Mouse (Mus musculus) adrenal gland, adult 8-10 months (tissue): ENCODE measurements around the gene Filip1. TPM values are rescaled to one million over a fixed set of nuclear protein-coding genes. Genes with fewer than 3 reads are reported as not detected.
A peak's percentile ranks its signal among the peaks of the same experiment; 100 is the strongest.

Source experiments
- DNase-seq: peaks from one replicate; pipeline ENCODE4 v3.0.0; 2022
- total RNA-seq, 4 experiments: library from RNA; stranded (reverse); gene quantifications; 2 replicates each; pipeline ENCODE4 v1.2.4; 2022

Filip1 gene
- total RNA-seq, 4 experiments from 2014 or later: 42.4 to 85.0 (median 65.0) TPM

DNA sequence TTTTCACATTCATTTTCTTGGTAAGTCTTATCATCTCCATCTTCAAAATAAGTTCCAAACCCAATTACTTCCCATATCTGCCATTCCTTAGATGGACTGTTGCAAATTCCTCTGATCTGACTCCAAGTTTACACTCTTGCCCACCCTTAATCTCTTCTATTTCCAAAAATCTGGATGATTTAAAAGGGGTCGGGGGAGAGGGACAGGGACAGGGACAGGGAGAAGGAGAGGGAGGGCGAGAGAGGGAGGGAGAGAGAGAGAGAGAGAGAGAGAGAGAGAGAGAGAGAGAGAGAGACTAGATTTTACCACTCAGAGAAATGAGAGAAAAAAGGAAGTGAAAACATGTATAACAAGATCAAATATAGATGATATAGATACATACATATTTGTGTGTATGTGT lies 188.8 kb downstream of the Filip1 start:
- DNase-seq: no peak

DNA sequence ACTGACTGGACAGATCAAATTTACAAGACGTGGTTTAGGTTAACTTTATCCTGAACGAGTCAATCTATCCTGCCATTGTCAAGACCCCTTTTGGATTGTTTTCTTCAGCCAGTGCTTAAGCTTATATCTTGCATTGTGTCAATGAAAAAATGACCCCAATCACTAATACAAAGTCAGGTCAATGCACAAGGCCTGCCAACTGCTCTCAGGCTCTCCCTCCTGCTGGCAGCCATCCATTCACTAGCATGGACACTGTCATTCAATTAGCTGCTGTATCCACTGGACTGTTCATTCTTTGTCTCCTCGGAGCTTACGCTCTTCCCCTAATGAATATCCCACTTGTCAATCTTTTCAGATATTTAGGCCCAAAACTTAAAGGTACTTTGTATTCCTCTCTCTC lies 189.2 kb downstream of the Filip1 start:
- DNase-seq: no peak

DNA sequence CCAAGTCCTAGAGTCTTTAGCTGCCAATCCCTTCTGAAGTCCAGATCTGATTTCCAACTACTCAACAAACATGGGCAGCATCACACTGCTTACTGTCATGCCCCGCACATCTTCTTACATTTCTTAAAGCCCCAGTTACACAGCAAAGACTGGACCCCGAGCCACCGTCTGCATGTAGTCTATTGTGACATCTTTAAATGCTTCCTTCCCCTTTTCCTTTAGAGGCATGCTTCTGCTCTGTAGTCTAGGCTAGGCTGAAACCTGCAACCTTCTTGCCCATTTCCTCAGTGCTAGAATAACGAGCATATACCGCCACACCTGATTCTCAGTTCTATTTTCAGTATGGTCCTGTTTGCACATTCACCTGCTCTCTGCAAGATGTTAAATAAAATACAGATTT lies 196.2 kb downstream of the Filip1 start:
- DNase-seq: no peak

DNA sequence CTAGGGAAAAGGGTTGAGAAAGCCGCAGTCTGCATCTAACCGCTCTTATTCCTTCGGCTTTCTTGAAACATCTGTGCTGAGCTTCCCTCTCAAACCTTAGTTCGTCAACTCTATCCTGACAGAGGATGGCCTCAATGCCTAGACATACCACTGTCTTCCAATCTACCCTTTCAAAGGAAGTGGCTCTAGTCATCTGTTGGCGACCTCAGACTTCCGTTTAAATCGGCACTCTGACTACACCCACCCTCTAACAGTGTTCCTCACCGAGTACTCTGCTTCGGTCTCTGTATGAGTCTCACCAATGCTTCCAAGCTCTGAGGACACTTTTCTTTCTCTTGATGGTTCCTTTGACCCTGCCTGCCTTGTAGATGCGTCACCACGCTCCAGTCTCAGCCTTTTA lies 196.6 kb downstream of the Filip1 start:
- DNase-seq: no peak

DNA sequence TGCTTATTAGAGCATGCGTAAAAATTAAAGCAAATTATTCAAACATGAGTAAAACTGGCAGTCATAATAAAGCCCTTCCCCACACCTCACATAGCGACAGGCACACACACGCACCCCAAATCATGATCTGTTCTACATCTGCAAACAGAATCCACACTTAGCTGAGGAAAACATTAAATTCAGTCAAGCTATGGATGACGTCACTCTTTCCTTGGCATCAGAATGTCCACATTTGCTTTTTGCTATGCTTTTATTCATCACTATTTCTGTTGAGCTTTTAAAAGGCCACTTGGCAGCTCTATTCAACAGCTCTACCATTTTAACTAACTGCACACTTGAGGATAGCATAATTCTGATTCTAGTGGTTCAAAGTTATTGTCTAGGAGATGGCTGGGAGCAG lies 198.1 kb downstream of the Filip1 start:
- no peak for DNase-seq

DNA sequence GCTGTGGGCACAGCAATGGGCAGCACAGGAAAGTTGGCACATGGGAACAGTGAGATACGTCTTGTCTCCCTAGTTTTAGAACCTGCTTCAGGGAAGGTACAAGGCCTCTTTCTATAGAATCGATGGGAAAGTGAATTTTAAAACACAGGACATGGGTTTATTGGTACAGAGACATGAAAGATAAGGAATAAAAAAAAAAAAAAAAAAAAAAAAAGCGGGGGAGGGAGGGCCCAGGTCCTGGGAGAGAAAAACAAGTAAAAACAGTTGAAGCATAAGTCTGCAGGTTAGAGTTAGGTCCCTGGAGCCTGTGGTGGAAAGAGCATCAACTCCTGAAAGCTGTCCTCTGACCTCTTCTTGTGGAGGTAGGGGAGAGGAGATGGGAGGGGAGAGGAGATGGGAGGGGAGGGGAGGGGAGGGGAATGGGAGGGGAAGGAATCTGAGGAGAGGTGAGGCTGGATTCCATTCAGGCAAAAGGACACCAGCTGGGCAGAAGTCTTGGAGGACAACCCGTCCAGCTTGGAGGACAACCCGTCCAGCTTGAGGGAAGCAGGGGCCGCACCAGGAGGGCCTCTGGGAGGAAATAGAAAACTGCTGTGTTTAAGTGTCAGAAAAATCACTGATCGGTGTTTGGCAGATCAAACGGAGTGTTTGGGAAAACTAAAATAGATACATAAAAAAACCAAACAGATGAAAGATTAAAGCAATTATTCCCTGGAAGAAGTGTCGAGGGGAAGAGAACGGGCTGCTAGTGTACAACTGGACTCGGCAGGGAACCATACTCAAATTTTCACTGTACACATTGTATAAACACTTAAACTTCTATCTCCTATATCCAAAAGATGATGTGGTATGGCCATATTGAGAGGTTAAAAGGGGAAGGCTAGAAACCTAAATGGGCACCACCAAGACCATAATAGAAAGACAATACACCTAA lies 201.4 kb downstream of the Filip1 start:
- DNase-seq: no peak

DNA sequence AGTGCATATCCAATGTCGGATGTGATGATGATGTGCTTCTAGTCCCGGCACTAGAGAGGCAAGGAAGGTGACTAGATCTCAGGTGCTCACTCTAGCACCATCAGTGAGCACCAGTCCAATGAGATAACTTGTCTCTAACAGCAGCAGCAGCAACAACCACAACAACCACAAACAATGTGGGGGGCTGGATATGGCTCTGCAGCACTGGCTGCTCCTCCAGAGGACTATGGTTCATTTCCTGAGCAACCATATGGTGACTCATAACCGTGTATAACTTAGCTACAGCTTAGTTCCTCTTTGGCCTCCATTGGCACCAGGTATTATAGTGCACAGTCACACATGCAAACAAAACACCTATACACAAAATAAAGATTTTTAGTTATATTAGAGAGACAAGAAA lies 202.1 kb downstream of the Filip1 start:
- no peak for DNase-seq

DNA sequence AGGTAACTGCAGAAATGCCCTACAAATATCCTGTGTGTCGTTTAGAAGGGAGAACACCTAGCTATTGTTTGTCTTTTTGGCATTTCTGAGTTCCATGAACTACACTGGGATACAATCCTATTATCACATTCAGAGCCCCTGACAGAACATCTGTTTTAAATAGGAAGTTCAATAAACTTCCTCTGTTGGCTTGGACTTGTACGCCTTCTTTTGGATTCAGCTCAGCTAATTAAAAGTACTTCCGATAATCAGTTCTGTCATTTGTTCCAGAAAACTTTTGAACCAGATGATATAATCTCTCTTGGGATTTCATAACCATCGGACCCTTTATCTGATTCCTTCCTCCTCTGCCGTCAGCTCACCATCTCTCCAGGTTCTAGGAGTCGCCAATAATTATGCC lies 203.2 kb downstream of the Filip1 start:
- no peak for DNase-seq

DNA sequence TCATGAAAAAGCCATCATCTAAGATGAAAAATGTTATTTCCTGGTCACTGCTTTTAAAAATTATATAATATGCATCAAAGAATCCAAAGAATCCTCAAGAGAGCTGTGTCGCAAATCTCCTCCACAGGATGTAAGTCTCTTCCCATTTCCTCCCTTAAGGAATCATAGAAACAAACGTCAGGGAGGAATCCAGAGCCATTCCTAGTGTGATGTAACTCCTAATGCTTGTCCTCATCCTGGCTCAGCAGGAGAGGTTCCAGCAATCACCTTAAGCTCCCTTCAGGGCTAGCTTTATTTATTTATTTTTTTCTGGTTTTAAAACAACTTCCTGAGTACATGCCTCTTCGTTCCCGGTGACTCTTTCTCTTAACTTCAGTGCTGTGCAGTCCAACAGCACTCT lies 205.5 kb downstream of the Filip1 start:
- DNase-seq: no peak

DNA sequence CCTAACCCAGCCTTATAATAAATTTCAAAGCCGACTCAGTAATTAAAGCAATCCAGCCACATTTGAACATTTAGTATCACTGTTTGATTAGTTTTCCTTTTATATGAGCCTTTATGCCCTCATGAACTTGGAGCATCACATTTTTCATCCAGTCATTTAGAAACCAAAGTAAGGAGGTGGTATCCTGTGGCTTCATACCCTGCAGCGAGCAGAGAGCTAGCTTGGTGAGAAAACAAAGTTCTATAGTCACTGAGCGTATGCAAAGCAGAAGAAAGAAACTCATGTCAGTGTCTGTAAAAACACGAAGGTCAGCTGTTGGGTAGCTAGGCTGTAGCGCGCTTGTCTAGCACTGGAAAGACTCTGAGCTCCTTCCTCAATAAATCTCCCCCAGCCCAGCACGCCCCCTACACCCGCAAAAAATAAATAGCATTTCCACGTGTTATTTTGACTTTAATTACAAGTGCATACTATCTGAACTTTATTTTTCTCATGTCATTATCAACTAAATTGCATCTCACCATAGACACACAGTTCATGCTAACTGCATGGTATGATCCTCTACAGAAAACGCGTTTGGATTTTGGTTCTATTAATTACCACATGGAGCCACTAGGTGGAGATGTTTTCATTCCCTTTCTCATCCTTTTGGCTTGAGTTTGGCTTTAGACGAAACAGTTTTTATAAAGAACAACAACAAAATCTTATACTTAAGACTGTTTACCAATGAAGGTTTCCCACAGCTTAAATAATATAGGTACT lies 206.2 kb downstream of the Filip1 start:
- no peak for DNase-seq

DNA sequence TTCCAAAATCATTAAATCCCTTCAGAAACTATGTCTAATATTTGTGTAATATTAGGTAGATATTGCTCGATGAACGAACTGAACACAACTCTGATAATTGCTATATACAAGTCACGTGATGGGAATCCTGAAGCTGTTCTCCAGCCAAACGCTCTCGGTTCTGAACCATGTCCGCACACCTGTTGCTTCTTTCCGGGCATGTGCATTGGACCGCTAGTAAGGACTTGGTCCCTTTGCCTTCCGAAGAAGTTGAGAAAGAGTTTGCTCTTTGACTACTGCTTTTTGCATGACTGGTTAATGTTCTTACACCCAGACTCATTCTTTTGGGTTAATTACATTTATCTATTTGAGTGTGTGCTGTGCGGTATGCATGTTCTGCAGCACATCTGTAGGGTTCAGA lies 207.2 kb downstream of the Filip1 start:
- DNase-seq: no peak

DNA sequence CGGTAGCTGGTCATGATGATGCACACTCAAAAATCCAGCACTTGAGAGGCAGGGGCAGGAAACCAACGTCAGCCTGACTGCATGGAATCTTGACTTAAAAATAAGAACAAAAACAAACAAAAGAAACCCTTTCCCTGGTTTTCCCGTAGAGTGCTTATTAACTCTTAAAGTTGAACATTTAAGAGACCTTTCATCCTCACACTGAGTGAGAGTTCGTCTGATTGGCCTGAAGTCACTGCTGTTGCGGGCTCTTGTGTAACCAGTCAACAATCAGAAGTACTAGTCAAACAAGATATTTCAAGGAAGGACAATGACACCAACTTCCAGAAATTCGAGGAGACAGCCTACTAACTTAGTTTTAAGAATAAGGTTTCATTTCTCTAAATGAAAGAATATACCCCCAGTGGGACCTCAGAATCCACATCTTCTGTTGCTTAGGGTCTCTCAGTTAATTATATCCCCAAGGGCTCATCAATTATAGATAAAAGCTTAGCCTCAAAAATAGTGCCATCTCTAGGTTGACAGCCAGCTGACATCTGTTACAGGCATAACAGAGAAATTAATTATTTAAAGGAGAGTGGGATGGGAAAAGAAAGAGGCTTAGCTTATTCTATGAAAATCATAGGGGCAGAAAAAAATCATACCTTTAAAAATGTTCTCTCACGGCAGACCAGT lies 216.1 kb downstream of the Filip1 start:
- no peak for DNase-seq

DNA sequence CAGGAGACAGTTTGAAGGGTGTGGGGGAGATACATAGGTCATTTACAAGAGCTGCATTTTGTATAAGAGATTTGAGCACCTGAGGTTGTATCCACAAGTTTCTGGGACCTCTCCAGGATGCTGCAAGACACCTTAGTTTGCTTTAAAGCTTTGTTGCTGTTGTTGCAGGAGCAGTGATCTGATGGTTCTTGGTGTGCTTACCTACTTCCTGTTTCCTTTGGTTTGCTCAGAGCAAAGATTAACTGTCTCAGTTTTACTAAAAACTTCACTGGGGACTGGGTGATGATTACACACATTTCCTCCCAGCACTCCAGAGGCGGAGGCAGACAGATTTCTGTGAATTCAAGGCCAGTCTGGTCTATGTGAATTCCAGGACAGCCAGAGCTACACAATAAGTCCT lies 217.6 kb downstream of the Filip1 start:
- DNase-seq: no peak

DNA sequence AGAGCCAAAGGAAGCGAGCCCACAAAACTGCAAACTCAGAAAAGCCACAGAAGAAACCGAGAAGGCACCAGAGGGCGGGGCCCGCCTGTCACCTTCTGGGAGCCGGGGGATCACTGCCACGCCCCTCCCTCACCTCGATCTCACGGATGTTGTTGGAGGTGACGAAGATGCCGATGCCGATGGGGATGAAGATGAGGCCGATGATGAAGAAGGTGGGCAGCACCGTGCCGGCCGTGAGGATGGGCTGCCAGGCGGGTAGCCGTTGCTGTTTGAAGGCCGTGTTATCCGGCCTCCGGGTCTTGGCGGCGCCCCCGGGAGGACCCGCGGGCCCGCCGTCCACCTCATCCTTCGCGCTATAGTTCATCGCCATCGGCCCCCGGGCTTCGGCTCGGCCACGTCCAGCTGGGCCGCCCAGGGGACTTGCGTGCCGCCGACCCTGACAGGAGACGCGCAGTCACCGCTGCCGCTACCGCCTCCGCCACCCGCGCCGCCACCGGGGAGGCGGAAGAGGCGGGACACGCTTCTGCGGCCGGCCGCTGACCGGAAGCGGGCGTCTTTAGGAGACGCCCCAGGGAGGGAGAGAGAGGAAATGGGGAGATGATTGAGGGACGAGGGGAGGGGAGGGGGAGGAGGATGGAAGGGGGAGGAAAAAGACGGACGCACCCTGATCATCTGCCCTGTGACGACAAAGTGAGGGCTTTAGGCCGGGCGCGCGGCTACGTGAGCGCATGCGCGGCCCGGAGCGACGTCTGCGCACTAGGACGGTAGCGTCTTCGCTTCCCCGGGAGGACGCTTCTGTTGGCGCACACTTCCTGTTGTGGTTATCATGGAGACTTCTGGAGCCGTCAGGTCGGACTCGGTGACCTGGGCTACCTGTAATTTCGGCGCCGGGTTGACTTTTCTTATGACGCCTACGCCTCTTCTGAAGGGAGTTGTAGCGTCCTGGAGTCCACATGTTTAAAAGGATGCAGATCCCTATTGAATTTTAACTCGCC lies 219.5 kb downstream of the Filip1 start, which contains the start of gene Tmem30a:
Gene Tmem30a (minus strand): TSS at position 667 of the 995 bp plus-strand sequence.
- peak; percentile 95 for DNase-seq

DNA sequence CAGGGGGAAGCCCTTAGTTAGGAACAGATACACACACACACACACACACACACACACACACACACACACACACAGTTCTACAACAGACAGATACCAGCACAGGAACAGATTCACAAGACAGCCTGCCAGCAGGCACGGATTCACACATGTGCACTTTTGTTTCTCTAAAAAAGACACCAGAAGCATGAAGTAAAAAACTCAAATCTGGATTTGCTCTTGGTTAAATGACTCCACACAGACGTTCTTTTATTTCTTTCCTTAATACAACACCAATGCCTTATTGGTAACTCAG lies 226.9 kb downstream of the Filip1 start:
- DNase-seq: no peak

DNA sequence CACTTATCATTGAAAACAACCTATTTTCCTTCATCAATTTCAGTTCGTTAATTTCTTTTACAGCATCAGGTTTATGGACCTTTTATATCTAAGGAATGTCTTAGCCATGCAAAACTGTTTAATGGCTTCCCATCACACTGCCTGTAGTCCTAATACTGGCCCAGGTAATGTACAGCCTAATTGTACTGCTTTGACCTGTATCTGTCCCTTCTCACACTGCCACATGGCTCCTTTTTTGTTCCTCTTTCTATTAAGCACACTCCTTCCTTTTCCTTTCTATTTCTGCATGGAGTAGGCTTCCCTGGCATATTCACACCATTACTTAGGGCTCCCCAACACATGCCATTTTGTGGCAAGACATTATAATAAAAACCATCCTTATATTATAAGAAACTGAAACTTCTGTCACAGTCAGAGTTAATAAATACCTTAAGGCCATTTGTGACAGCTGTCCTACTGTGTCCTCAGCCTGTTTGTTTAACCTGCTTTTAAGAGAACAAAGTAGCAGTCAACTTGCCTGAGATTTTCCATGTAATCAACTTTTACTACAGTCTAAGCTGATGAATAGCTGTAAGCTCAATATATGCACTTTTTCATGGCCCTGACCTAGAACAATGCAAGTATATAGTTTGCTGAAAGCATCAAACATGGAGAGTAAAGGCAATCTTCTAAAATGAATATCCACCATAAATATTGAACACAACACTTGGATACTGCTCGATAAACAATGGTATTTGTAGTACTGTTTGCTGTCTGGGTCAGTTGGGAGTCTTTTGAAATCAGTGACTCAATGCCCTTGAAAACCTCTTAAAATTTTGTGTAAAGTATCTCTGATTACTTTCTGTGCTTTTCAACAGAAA lies 227.5 kb downstream of the Filip1 start:
- DNase-seq: no peak

DNA sequence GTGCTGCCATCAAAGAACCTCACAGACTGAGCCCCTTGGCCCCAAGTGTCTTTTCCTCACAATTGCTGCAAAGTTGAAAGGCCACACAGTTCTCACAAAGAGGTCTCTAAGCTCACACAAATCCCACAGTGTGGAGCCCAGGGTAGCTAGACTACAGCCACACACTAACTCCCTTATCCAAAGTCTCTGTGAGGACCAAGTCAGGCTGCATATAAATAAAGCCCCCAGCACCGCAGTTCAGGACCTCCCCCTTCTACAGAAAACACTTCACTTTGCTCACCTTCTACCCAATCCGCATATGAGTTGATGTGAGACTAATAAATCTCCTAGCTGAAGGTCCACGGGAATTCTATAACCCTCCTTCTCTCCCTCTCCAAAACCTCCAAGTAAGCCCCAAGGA lies 228.2 kb downstream of the Filip1 start:
- no peak for DNase-seq

DNA sequence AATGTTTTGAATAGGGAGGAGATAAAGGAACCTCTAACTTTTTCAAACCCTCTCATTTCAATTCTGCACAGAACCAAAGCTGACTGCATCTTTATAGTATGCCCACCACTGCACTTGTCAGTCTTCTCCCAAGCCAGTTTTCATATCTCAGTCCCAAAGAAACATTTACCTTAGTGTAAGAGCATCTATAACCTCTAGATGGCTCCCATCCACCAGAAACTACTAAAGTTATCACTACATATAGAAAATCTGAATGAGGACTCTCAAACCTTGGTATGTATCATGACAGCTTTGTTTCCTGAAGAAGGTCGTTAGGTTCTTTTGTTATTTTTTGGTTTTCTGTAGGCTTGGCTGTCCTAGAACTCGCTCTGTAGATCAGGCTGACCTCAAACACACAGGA lies 233.3 kb downstream of the Filip1 start:
- DNase-seq: no peak

DNA sequence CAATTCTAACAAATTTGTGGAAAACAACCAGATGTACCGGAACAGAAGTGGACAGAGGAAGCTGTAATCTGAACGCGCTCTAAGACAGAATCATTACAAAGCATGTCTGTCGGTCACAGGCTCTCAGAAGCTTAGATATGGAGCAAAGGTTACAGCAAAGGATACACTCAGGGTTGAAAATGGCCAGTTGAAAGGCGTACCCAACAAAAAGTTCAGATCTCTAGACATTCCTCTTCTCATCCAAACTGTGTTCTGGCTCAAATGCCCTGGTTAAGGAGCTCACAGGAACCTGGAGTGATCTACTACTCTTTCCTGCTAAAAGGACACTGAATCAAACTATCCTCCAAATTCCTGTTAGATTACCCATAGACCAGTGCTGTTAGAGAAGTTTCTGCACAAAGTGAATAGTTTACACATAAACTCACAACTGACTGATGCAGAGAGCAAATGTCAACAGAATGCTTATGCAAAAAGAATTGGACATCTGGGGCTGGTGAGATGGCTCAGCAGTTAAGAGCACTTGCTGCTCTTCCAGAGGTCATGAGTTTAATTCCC lies 245.6 kb downstream of the Filip1 start:
- DNase-seq: no peak

DNA sequence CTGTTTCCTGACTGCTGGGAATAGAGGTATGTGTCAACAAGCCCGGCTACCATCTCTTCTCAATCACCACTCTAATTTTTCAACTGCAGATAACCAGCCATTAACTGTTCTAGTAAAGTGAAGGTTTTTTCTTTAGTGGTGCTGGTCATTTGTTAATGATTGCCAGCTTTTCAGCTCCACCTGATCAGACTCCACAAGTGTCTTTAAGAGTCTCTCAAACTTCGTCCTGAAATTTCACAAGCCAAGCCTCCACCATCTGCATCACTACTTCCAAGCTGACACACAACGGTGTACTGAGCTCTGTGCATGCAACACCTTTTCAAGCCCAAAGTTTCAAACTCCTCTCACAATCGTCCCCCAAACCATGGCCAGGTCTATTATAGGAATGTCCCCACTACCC lies 247.3 kb downstream of the Filip1 start:
- DNase-seq: no peak
